Mouse (Mus musculus): ENCODE measurements around the gene Abhd8. TPM values are rescaled to one million over a fixed set of nuclear protein-coding genes. Genes with fewer than 3 reads are reported as not detected.

The Abhd8 gene
- polyA plus RNA-seq, 1 experiment from 2014 or later = 99.3 TPM

DNA sequence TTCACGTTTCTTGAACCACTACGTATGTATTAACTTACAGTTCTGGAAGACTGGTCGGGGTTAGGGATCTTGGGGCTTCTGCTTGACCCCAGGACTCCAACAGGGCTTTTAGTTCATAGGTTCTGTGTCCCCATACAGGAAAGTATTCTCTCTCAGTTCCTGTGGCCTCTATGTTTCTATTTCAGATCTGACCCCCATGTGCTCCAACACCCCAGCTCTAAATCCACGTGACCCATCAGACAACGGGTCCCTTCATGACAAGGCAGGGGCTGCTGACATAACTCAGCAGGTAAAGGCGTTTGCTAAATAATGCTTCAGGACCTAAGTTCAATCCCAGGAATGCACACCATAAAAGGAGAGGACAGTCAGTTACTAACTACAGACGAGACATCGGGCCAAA, 2.3 kb upstream of the Abhd8 start:
- Histone ChIP-seq H3K9me3 (no peaks in the 10 kb centered on the region), H3K4me1 (peaks cover 55% of the 10 kb centered on the region), H3K4me2 (peak overlapping the region; percentile 89), H3K27ac (no peak overlapping the region), H3K36me3 (replicated peaks) (peaks cover 17% of the 10 kb centered on the region), H3K9ac (peak overlapping the region; percentile 67; the same call in 1 of the 2 replicates), H3K4me3 (replicated peaks) (peak overlapping the region; percentile 80), H3K27me3 (no peaks in the 10 kb centered on the region)
- ATAC-seq (ENCODE audit: low FRiP score) = no peak
- 86% methylated on average over 8 of the region's 8 CpGs for WGBS

DNA sequence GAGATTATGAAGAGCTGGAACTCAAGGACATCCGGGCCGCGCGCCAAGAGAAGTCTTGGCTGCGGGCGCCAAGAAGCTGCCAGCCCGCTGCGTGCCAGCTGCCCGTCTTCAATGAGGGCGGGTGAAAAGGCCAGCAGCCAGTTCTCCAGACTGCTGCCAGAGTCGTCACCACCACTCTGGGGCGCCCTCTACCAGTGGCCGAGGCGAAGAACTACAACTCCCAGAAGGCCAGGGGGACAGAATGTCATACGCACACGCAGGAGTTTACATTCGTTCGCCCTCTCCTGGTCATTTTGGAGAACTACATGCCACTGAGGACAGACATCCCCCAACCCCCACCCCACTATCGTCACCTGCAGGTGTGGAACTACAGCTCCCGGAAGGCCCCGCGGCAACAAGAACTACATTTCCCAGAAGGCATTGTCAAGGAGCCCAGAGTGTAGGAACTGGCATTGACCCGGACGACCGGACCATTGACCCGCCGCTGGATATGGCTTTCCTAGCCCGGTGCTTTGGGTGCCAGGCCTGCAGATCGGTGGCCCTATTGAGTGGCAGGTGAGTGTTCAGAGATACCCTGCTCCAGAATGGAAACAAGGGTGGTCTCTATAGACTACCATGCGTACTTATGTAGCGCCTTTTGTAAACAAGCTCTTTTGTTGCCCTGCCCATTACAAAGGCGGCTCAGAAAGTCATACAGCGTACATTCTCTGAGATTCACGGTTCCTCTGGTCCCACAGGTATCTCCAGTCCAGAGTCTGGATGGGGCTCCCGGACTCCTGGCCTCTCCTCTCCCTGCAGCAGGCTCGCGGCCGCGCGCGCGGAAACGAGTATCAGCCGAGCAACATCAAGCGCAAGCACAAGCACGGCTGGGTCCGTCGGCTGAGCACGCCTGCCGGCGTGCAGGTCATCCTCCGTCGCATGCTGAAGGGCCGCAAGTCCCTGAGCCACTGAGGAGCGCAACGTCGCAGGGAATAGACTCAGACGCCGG, 1.4 kb upstream of the Abhd8 start, which contains the start of gene Mrpl34:
TSS of gene Mrpl34 (plus strand) at position 447 of the 988 bp plus-strand sequence.
- Histone ChIP-seq H3K9me3 (no peaks in the 10 kb centered on the region), H3K4me1 (peaks cover 47% of the 10 kb centered on the region), H3K27me3 (no peaks in the 10 kb centered on the region), H3K36me3 (replicated peaks) (peaks cover 24% of the 10 kb centered on the region), H3K9ac (peak within 1 kb of the TSS; percentile 87), H3K27ac (peak within 1 kb of the TSS; percentile 80), H3K4me3 (replicated peaks) (peak within 1 kb of the TSS; percentile 80), H3K4me2 (peak within 1 kb of the TSS; percentile 89)
- under 1% methylated on average over 59 of the region's 59 CpGs for WGBS
- peak; percentile 77 for ATAC-seq (ENCODE audit: low FRiP score)

DNA sequence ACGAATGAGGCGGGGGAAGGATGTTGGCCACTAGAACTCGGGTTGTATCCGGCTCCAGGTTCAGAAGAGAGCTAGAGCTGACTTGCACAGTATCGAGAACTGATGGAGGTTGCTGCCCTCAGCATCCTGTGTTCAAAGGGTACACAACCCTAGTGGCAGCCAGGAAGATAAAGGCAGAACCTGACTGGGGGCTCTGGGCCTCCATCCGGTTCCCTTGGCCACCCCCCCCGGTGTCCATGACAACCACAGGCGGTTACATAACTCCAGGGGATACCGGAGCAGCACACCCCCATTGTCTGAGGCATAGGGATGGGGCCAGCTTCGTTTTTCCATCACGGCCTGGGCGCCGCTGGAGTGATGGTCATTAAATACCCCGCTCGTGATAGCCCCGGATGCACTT, 669 bp downstream of the Abhd8 start:
- Histone ChIP-seq H3K9me3 (no peaks in the 10 kb centered on the region), H3K4me3 (replicated peaks) (peak overlapping the region; percentile 80), H3K27me3 (no peaks in the 10 kb centered on the region), H3K4me1 (peaks cover 51% of the 10 kb centered on the region), H3K36me3 (replicated peaks) (peaks cover 44% of the 10 kb centered on the region), H3K27ac (0 out of 2 replicates have a peak overlapping the region, but pooled peaks have one; percentile 80), H3K4me2 (peak overlapping the region; percentile 89), H3K9ac (peak overlapping the region; percentile 87)
- ATAC-seq (ENCODE audit: low FRiP score) = peak; percentile 4
- WGBS = 6% methylated on average over 16 of the region's 16 CpGs

DNA sequence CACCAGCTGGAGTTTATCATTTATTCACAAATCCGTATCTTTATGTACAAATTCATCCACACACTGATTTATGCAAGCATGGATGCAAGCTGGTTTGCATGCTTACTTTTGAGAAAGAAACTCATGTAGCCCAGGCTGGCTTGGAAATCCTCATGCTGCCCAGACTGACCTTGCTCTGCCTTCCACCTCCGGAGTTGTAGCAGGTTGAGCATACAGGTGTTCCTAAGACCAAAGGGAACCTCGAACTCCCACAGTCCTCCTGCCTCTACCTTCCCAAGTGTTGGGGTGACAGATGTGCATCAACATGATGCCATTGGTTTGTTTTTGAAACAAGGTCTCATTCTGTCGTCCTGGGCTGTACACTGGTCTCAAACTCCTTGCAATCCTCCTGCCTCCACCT, 1.3 kb downstream of the Abhd8 start:
- WGBS = 70% methylated on average over 4 of the region's 4 CpGs
- no peak for ATAC-seq (ENCODE audit: low FRiP score)
- Histone ChIP-seq H3K4me2 (peak overlapping the region; percentile 89), H3K27me3 (no peaks in the 10 kb centered on the region), H3K9me3 (no peaks in the 10 kb centered on the region), H3K9ac (peak overlapping the region; percentile 87), H3K4me3 (replicated peaks) (peak overlapping the region; percentile 80), H3K27ac (no peak overlapping the region), H3K4me1 (peaks cover 51% of the 10 kb centered on the region), H3K36me3 (replicated peaks) (peaks cover 50% of the 10 kb centered on the region)

DNA sequence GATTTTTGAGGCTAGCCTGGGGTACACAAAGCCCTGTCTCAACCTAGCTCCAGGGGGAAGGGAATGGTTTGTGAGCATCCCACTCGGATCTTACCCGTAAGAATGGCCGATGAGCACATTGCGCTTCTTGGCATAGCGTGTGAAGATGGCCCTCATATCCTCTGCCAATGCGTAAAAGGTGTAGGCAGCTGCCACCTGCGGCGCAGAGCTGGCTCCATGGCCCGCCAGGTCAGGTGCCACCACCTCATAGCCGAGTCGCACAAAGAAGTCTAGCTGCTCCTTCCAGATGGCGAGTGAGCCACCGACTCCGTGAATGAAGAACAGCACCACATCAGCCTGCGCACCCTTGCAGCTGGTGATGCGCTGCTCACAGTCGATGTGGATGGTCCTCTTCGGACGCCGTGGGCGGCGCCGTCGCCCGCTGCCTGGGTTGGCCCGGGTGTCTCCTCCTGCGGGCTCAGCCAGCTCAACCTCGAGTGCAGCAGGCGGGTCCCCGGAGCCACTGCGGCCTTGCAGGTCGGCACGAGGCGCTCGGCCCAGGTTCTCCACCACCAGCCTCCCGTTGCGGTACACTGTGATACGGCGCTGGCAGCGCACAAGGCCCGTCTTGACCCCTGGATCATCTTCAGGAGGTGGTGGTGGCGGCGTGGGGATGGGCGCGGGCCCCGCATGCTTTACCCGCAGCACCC, 2.2 kb downstream of the Abhd8 start:
- Histone ChIP-seq H3K4me2 (no peak overlapping the region), H3K9me3 (no peaks in the 10 kb centered on the region), H3K27me3 (no peaks in the 10 kb centered on the region), H3K4me1 (peaks cover 51% of the 10 kb centered on the region), H3K9ac (no peak overlapping the region), H3K36me3 (replicated peaks) (peaks cover 58% of the 10 kb centered on the region), H3K27ac (no peak overlapping the region), H3K4me3 (replicated peaks) (0 out of 2 replicates have a peak overlapping the region, but pooled peaks have one; percentile 4)
- WGBS = 87% methylated on average over 47 of the region's 47 CpGs
- no peak for ATAC-seq (ENCODE audit: low FRiP score)

DNA sequence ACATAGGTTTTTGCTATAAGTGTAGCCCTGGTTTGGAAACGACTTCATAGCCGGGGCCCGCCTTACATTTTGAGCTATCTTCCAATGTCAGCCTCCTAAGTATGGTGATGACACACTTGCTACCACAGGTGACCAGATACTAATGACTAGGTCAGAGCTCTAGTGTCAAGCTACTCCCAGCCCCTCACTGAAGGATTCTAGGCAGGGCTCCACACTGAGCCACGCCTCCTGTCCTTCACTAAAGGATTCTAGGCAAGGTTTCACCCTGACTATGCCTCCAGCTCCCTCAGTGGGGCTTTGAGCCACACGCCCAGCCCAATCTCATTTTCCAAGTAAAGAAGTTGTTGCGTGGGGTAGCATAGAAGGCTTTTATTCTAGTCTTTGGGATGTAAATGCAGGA, 2.7 kb downstream of the Abhd8 start:
- peaks cover 49% of the 10 kb centered on the region for H3K4me1 ChIP-seq
- H3K36me3 ChIP-seq (replicated peaks) = peaks cover 54% of the 10 kb centered on the region
- ATAC-seq (ENCODE audit: low FRiP score) = no peak
- WGBS = 94% methylated on average over 6 of the region's 6 CpGs
- no peak overlapping the region for H3K4me2 ChIP-seq
- H3K27ac ChIP-seq = no peak overlapping the region
- no peak overlapping the region for H3K9ac ChIP-seq
- H3K4me3 ChIP-seq (replicated peaks) = no peak overlapping the region
- H3K9me3 ChIP-seq = no peaks in the 10 kb centered on the region
- no peaks in the 10 kb centered on the region for H3K27me3 ChIP-seq

DNA sequence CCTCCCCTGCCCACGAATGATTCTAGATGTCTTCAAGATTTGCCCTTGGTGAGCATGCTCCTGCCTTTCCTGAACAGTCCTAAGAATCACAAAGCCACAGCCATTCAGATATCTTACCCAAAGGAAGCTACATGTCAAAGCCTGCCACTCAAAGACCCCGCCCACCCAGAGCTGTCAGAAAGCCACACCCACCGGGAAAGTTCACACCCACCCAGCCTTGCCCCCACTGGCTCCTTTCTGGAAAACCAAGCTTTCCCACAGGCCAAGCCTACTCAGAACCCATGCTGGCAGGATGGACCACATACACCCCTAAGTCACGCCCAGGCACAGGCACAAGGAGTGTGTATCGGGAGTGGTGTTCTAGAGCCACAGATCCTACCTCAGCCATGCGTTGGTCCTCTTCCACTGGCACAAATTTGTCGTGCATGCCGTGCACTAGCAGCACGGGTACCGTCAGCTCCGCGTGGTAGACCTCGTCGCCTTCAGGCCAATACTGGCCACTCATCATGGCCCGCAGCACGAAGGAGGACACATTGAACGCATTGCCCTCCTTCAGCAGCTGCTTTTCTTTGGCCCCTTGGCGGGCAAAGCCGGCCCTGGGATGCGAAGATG, 5.7 kb downstream of the Abhd8 start:
- no peak overlapping the region for H3K4me3 ChIP-seq (replicated peaks)
- ATAC-seq (ENCODE audit: low FRiP score) = no peak
- WGBS = 90% methylated on average over 20 of the region's 20 CpGs
- H3K36me3 ChIP-seq (replicated peaks) = peaks cover 54% of the 10 kb centered on the region
- H3K4me1 ChIP-seq = peaks cover 33% of the 10 kb centered on the region
- H3K27ac ChIP-seq = no peak overlapping the region
- H3K27me3 ChIP-seq = no peaks in the 10 kb centered on the region
- no peak overlapping the region for H3K9ac ChIP-seq
- H3K9me3 ChIP-seq = no peaks in the 10 kb centered on the region
- no peak overlapping the region for H3K4me2 ChIP-seq

DNA sequence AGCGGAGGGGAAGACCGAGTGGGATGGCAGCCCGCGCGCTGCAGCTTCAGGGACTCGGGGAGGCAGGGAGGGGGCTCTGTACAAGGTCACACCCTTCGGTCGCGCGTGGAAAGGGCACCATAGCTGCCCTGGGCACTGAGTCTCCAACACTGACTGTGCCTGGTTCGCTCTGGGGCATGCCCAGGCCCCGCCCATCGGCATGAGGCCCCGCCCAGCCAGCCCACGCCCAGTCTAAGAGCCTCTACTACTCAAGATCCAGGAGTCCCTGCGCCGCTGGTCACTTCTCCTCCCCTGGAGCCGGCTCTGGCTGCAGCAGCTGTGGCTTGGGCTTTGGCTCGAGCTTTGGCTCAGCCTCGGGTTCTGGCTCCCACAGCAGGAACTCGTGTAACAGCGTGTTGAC, 6.5 kb downstream of the Abhd8 start:
- 45% methylated on average over 22 of the region's 22 CpGs for WGBS
- Histone ChIP-seq H3K4me2 (no peak overlapping the region), H3K9me3 (no peaks in the 10 kb centered on the region), H3K27me3 (peaks cover under 1% of the 10 kb centered on the region; the same call in 1 of the 2 replicates), H3K9ac (no peak overlapping the region), H3K27ac (no peak overlapping the region), H3K4me3 (replicated peaks) (no peak overlapping the region), H3K4me1 (peaks cover 24% of the 10 kb centered on the region), H3K36me3 (replicated peaks) (peaks cover 54% of the 10 kb centered on the region)
- 0 out of 2 replicates have a peak, but pooled peaks have one; percentile 28 for ATAC-seq (ENCODE audit: low FRiP score)

DNA sequence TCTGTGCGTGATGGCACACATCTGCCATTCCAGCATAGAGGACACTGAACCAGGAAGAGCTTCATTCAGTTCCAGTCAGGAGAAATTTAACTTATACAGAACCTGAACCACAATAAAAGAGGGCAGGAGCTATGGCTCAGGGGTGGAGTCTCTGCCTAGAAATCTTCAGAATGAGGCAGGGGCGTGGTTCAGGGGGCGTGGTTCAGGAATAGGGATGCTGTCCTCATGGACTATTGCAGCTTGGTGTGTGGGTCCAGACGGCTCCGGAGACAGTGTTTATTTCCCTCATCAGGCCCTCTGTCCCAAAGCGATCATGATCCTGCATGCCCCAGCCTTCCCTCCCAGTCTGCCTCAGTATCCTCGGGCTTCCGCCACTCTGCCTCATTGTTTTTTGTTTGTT, 8.8 kb downstream of the Abhd8 start:
- peaks cover 3% of the 10 kb centered on the region; the same call in 1 of the 2 replicates for H3K27me3 ChIP-seq
- H3K9ac ChIP-seq = no peak overlapping the region
- H3K4me3 ChIP-seq (replicated peaks) = no peak overlapping the region
- H3K4me1 ChIP-seq = peaks cover 10% of the 10 kb centered on the region; the same call in 1 of the 2 replicates
- WGBS = 84% methylated on average over 8 of the region's 8 CpGs
- no peak for ATAC-seq (ENCODE audit: low FRiP score)
- no peak overlapping the region for H3K27ac ChIP-seq
- peaks cover 35% of the 10 kb centered on the region for H3K36me3 ChIP-seq (replicated peaks)
- no peaks in the 10 kb centered on the region for H3K9me3 ChIP-seq
- no peak overlapping the region for H3K4me2 ChIP-seq

DNA sequence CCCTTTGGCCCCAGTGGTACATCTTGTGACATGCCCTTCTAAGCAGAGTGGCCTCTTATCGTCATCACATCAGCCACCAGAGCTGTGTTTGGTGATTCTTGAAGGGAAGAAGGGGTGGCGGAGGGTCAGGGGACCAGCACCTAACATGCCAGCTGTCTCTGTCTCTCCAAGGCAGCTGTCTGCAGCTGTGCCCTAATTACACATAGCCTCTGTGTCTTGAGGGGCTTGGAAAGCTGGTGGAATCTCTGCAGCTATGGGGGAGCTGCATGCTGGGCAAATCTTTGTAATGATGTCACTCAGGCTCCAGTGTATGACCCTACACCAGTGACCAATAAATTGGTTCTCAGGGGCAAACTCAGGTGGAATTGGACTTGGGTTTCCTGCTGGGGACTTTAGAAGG, 10.8 kb downstream of the Abhd8 start:
- Histone ChIP-seq H3K4me1 (no peaks in the 10 kb centered on the region), H3K9ac (no peak overlapping the region), H3K4me3 (replicated peaks) (no peak overlapping the region), H3K36me3 (replicated peaks) (peaks cover 15% of the 10 kb centered on the region), H3K27me3 (peaks cover 3% of the 10 kb centered on the region; the same call in 1 of the 2 replicates), H3K9me3 (no peaks in the 10 kb centered on the region), H3K4me2 (no peak overlapping the region), H3K27ac (no peak overlapping the region)
- WGBS = 74% methylated on average over 2 of the region's 2 CpGs
- no peak for ATAC-seq (ENCODE audit: low FRiP score)

DNA sequence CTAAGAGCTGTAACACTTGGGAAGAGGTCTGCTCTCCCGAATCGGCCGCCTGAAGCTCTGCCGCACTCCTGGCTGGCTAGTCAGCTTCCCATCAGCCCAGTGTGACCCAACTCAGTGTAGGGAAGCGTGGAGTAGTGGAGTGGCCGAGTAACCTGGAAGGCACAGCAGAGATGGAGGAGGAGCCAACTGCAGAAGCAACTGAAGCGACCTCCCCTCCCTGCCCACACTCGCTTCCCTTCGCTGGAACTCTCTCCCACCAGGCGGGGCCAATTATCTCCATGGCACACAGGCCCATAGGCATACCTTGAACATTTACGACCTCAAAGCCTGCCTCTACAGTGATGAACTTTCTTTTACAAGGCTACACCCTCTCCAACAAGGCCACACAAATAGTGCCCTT, 11.7 kb downstream of the Abhd8 start:
- Histone ChIP-seq H3K4me3 (replicated peaks) (no peak overlapping the region), H3K9me3 (no peaks in the 10 kb centered on the region), H3K27ac (no peak overlapping the region), H3K27me3 (peaks cover 3% of the 10 kb centered on the region; the same call in 1 of the 2 replicates), H3K4me2 (no peak overlapping the region), H3K9ac (no peak overlapping the region), H3K4me1 (no peaks in the 10 kb centered on the region), H3K36me3 (replicated peaks) (peaks cover 6% of the 10 kb centered on the region)
- 57% methylated on average over 11 of the region's 11 CpGs for WGBS
- no peak for ATAC-seq (ENCODE audit: low FRiP score)

DNA sequence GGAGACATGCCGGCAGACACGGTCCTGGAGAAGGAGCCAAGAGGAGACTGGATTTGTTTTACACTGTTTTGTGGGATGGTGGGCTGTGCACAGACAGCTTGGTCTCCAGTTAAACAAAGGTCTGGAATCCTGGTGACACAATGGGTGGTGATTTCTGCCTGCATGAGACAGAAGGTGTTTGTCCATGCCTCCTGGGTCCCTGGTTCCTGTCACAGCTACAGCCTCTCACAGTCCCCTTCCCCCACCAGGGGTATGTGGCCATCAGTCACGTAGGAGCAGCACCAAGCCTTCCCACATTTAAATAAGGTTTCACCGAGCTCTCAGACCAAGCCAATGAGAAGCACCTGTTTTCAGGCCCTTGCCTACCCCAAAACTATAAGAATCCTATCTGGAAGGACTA, 12.1 kb downstream of the Abhd8 start:
- 66% methylated on average over 4 of the region's 4 CpGs for WGBS
- H3K9ac ChIP-seq = no peak overlapping the region
- H3K27me3 ChIP-seq = peaks cover 3% of the 10 kb centered on the region; the same call in 1 of the 2 replicates

More for the DNA sequence above, 12.1 kb downstream of the Abhd8 start:
- no peak overlapping the region for H3K27ac ChIP-seq
- peaks cover 1% of the 10 kb centered on the region; the same call in 1 of the 2 replicates for H3K36me3 ChIP-seq (replicated peaks)
- no peaks in the 10 kb centered on the region for H3K9me3 ChIP-seq
- ATAC-seq (ENCODE audit: low FRiP score) = no peak
- H3K4me3 ChIP-seq (replicated peaks) = no peak overlapping the region
- H3K4me2 ChIP-seq = no peak overlapping the region
- no peaks in the 10 kb centered on the region for H3K4me1 ChIP-seq
